Mouse (Mus musculus): ENCODE measurements around the gene Tmem198b. TPM values are rescaled to one million over a fixed set of nuclear protein-coding genes. Genes with fewer than 3 reads are reported as not detected.

Tmem198b gene
- polyA plus RNA-seq, 1 experiment from 2014 or later = 2.1 TPM

DNA sequence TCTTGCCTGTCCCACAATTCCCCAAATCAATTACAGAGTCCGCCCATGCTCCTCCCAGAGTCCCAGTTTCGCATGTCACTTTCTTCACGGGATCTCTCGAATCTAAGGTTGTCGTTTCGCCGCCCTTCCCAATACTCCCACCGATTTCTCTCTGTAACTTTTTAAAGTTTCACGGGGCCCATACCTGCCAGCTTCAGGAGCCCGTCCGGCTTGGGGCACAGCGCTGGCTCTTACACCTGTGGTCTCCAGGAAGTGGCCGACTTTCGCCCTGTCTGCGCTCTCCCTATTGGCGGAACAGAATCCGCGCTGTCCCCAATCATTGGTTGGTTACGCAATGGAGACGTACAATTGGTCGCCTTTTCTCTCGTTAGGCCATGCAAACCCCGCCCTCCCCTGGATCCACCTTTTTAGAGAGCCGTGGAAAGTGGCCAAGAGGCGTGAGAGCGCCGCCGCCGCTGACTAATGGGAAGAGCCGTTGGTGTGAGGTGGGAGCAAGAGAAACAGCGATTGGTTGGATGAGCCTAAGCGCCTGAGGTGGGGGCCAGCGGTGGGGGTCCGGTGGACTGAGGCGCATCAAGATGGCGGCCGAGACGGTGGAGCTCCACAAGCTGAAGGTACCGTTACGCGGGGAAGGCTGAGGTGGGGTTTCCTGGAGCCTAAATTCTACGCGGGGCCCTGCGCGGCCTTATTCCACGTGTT, 17.3 kb upstream of the Tmem198b start, which contains the start of gene Ormdl2:
Gene Ormdl2, minus strand, starts transcription at position 288 of the 699 bp plus-strand sequence.
- H3K9ac ChIP-seq = peak within 1 kb of the TSS; percentile 69
- H3K4me2 ChIP-seq = peak within 1 kb of the TSS; percentile 80
- no peaks in the 10 kb centered on the region for H3K9me3 ChIP-seq (replicated peaks)
- WGBS (ENCODE audit: insufficient replicate concordance) = under 1% methylated on average over 46 of the region's 46 CpGs
- peaks cover 48% of the 10 kb centered on the region for H3K36me3 ChIP-seq (replicated peaks)
- H3K4me3 ChIP-seq (replicated peaks) = peak within 1 kb of the TSS; percentile 91
- no peaks in the 10 kb centered on the region for H3K27me3 ChIP-seq
- H3K27ac ChIP-seq (replicated peaks) = peak within 1 kb of the TSS; percentile 78
- H3K4me1 ChIP-seq (replicated peaks) = peaks cover 31% of the 10 kb centered on the region
- peak; percentile 98 for ATAC-seq (ENCODE audit: insufficient read depth)

DNA sequence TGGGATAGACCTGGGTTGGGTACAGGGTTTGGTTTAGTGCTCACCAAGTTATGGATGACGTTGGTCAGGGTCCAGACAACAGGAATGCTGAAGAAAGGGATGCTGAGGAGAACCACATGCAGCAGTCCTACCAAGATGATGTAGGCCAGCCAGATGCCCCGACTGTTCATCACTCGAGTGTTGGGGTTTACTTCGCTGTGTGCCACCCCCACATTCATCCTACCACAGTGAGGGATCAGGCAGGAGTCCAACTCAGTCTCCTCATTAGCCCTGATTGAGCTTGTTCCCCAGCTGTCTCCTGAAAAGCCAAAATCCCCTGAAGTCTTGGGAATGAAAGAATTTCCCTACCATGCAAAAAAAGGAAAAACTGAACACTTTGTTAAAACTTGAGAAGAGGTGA, 16.0 kb upstream of the Tmem198b start:
- H3K27ac ChIP-seq (replicated peaks) = no peak overlapping the region
- peak overlapping the region; percentile 91 for H3K4me3 ChIP-seq (replicated peaks)
- no peak overlapping the region for H3K9ac ChIP-seq

DNA sequence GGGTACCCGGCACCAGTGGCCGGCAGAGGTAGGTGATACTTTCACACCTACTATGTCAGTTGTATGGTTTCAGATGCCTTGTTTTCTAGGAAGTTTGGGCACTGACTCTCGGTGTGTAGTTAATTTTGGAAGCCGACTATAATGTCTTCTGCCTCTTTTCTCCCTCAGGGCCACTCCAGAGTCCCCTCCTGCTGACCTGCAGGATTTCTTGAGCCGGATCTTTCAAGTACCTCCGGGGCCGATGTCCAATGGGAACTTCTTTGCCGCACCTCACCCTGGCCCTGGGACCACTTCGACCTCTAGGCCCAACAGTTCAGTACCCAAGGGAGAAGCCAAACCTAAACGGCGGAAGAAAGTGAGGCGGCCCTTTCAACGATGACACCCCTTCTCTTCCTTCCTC, 12.9 kb upstream of the Tmem198b start, which contains the start of gene Sarnp:
Gene Sarnp, plus strand, starts transcription at position 301 of the 400 bp plus-strand sequence.
- H3K9me3 ChIP-seq (replicated peaks) = no peaks in the 10 kb centered on the region
- 76% methylated on average over 13 of the region's 13 CpGs for WGBS (ENCODE audit: insufficient replicate concordance)
- ATAC-seq (ENCODE audit: insufficient read depth) = no peak
- peaks cover 16% of the 10 kb centered on the region for H3K4me1 ChIP-seq (replicated peaks)
- no peak within 1 kb of the TSS for H3K27ac ChIP-seq (replicated peaks)
- peaks cover 63% of the 10 kb centered on the region for H3K36me3 ChIP-seq (replicated peaks)
- H3K27me3 ChIP-seq = no peaks in the 10 kb centered on the region
- no peak within 1 kb of the TSS for H3K4me2 ChIP-seq
- H3K4me3 ChIP-seq (replicated peaks) = no peak within 1 kb of the TSS
- no peak within 1 kb of the TSS for H3K9ac ChIP-seq

More for the DNA sequence above, 16.0 kb upstream of the Tmem198b start:
- Histone ChIP-seq H3K36me3 (replicated peaks) (peaks cover 53% of the 10 kb centered on the region), H3K9me3 (replicated peaks) (no peaks in the 10 kb centered on the region), H3K4me1 (replicated peaks) (peaks cover 31% of the 10 kb centered on the region), H3K4me2 (peak overlapping the region; percentile 80), H3K27me3 (no peaks in the 10 kb centered on the region)
- no peak for ATAC-seq (ENCODE audit: insufficient read depth)
- 74% methylated on average over 4 of the region's 4 CpGs for WGBS (ENCODE audit: insufficient replicate concordance)

DNA sequence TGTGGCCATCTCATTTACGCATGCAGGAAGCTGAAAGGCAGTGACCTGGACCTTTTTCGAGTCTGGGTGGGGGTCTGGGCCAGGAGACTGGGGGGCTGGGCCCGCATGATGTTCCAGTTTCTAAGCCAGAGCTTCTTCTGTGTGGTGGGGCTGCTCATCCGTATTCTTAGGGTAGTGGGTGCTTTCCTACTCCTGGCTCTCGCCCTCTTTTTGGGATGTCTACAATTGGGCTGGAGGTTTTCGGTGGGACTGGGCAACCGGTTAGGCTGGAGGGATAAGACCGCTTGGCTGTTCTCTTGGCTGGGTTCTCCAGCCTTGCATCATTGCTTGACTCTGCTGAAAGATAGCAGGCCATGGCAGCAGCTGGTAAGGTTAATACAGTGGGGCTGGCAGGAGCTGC, 2.8 kb upstream of the Tmem198b start:
- H3K4me3 ChIP-seq (replicated peaks) = peak overlapping the region; percentile 78
- peaks cover 60% of the 10 kb centered on the region for H3K4me1 ChIP-seq (replicated peaks)
- H3K9me3 ChIP-seq (replicated peaks) = no peaks in the 10 kb centered on the region
- no peak overlapping the region for H3K27ac ChIP-seq (replicated peaks)
- 80% methylated on average over 8 of the region's 8 CpGs for WGBS (ENCODE audit: insufficient replicate concordance)
- peak overlapping the region; percentile 80; the same call in 1 of the 2 replicates for H3K9ac ChIP-seq
- ATAC-seq (ENCODE audit: insufficient read depth) = no peak
- H3K36me3 ChIP-seq (replicated peaks) = peaks cover 17% of the 10 kb centered on the region
- H3K27me3 ChIP-seq = peaks cover 21% of the 10 kb centered on the region
- peak overlapping the region; percentile 97 for H3K4me2 ChIP-seq

DNA sequence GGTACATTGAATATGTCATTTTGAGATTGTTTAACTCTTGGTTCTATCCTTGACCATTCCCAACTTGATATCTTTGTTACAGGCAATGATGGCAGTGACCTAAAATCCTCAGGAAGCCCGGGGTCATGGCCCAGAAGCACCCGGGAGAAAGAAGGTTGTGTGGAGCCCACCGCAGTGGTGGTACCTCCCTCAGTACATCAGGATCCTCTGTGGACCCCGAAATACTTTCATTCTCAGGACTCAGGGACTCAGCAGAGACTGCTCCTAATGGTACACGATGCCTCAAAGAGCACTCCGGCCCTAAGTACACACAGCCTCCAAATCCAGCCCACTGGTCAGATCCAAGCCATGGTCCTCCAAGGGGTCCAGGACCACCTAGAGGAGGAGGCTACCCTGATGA, 1.9 kb upstream of the Tmem198b start:
- H3K4me2 ChIP-seq = peak overlapping the region; percentile 97
- peak overlapping the region; percentile 90 for H3K27ac ChIP-seq (replicated peaks)
- H3K4me1 ChIP-seq (replicated peaks) = peaks cover 60% of the 10 kb centered on the region
- peaks cover 26% of the 10 kb centered on the region for H3K27me3 ChIP-seq
- ATAC-seq (ENCODE audit: insufficient read depth) = no peak
- peak overlapping the region; percentile 78 for H3K4me3 ChIP-seq (replicated peaks)
- H3K9me3 ChIP-seq (replicated peaks) = no peaks in the 10 kb centered on the region
- H3K36me3 ChIP-seq (replicated peaks) = peaks cover 17% of the 10 kb centered on the region
- WGBS (ENCODE audit: insufficient replicate concordance) = 56% methylated on average over 6 of the region's 6 CpGs
- peak overlapping the region; percentile 80 for H3K9ac ChIP-seq

DNA sequence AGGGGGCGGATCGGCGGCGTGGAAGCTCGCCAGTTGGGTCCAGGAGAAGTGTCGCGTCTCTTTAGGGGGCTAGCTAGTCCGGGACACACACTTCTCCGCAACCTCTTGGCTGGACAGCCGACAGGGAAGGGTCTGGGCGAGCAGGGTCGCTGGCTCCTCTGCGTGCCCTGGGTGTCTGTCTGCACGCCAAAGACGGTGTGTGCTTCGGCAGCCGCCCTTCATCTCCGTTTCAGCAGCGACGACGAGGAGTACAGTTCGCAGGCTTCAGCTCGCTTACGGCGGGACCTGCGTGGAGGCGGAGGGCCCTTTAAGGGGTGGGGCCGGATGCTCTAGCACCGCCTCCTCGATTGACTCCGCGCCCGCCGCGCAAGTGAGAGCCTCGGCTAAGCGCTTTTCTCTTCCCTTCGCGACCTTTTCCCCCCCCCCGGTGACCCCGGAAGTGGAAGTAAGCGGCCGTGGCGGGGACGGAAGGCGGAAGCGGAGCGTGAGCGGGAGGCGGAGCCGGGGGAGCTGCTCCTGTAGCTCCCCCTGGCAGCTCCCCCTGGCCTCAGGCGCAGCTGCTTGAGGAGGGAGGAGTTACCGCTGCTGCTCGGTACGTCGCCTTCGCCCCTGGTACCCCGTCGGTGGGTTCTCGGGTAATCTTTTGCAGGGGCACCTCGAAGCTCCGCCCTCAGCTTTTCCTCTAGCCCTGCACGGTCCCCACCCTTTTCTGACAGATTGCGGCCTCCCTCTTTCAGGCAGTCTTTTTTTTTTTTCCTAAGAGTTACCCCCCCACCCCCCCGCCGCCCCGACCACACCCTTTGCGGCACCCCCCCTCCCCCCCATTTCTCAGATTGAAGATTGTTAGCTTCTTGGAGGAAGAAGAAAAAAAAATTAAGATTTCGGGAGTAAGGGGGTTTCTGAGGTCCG, 1.2 kb upstream of the Tmem198b start:
- Histone ChIP-seq H3K9me3 (replicated peaks) (no peaks in the 10 kb centered on the region), H3K4me1 (replicated peaks) (peaks cover 60% of the 10 kb centered on the region), H3K4me2 (peak overlapping the region; percentile 97), H3K27ac (replicated peaks) (peak overlapping the region; percentile 90), H3K4me3 (replicated peaks) (peak overlapping the region; percentile 78), H3K27me3 (peaks cover 26% of the 10 kb centered on the region), H3K9ac (peak overlapping the region; percentile 80), H3K36me3 (replicated peaks) (peaks cover 17% of the 10 kb centered on the region)
- under 1% methylated on average over 68 of the region's 70 CpGs for WGBS (ENCODE audit: insufficient replicate concordance)
- ATAC-seq (ENCODE audit: insufficient read depth) = peak; percentile 96

DNA sequence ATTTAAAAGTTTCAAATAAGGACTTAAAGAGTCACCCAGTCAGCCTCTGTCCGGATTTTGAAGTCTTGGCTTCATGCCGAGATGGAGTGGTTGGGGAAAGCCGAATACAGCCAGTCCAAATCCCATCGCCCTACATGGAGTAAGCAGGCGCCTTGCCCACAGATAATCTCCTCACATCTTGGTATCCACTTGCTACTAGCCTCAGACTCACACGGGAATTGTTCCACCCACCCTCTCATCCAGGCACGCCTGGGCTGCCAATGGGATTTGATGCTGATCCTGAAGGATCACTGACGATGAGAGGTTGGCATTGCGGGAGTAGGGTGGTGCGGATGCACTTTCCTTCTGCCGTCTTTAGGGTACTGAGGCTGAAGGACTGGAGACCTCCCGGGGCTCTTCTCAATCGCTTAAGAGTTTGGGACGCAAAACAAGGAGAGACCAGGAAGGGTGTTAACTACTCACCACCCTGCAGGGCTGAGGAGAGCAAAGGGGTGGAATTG, 349 bp downstream of the Tmem198b start, which contains the start of gene Dnajc14:
Gene Dnajc14, plus strand, starts transcription at position 292 of the 500 bp plus-strand sequence.
- Histone ChIP-seq H3K4me2 (peak within 1 kb of the TSS; percentile 97), H3K4me1 (replicated peaks) (peaks cover 52% of the 10 kb centered on the region), H3K27ac (replicated peaks) (peak within 1 kb of the TSS; percentile 90), H3K4me3 (replicated peaks) (peak within 1 kb of the TSS; percentile 78), H3K9me3 (replicated peaks) (no peaks in the 10 kb centered on the region), H3K9ac (peak within 1 kb of the TSS; percentile 80), H3K27me3 (peaks cover 26% of the 10 kb centered on the region), H3K36me3 (replicated peaks) (peaks cover 10% of the 10 kb centered on the region)
- 2% methylated on average over 14 of the region's 14 CpGs for WGBS (ENCODE audit: insufficient replicate concordance)
- no peak for ATAC-seq (ENCODE audit: insufficient read depth)

DNA sequence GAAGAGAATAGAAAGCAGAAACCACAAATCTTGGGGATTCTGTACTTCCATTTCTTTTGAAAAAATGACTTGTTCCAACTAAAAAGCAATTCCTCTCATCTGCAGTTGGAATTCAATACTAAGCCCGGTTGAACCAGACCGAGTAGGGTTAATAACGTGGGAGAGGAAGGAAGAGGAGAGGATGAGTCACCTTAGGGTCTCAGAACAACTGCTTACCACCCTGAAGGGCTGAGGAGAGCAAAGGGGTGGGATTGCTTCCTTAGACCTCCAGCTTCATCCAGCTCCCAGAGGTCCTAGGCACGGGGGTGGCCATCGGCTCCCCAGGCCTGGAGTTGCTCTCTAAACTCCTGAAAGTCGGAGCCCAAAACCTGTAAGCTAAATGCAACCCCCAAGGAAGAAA, 809 bp downstream of the Tmem198b start:
- Histone ChIP-seq H3K9me3 (replicated peaks) (no peaks in the 10 kb centered on the region), H3K4me2 (peak overlapping the region; percentile 97), H3K27me3 (peaks cover 26% of the 10 kb centered on the region), H3K27ac (replicated peaks) (peak overlapping the region; percentile 24; the same call in 1 of the 2 replicates), H3K9ac (no peak overlapping the region), H3K4me1 (replicated peaks) (peaks cover 48% of the 10 kb centered on the region), H3K4me3 (replicated peaks) (peak overlapping the region; percentile 78), H3K36me3 (replicated peaks) (peaks cover 6% of the 10 kb centered on the region)
- no peak for ATAC-seq (ENCODE audit: insufficient read depth)
- WGBS (ENCODE audit: insufficient replicate concordance) = 11% methylated on average over 6 of the region's 6 CpGs

DNA sequence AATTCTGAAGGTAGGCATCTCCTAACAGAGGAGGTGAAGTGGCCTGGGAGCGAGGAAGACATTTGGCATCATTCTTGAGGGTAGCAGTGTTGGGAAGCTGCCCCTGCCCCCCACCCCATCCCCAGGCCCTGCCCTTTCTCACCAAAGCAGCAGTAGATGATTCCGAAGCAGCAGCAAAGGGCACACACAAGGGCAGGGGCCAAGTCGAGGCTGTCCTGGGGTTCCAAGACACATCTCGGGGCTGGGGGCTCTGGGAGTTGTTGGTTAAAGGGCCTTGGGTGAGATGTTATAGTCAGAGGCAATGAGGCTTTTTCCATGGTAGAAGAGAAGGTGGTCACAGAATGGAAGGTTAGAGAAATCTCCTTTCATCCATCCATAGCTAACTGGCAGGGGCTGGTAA, 1.2 kb downstream of the Tmem198b start:
- H3K27ac ChIP-seq (replicated peaks) = no peak overlapping the region
- H3K9me3 ChIP-seq (replicated peaks) = no peaks in the 10 kb centered on the region
- WGBS (ENCODE audit: insufficient replicate concordance) = 56% methylated on average over 4 of the region's 4 CpGs
- H3K9ac ChIP-seq = no peak overlapping the region
- H3K27me3 ChIP-seq = peaks cover 26% of the 10 kb centered on the region
- H3K36me3 ChIP-seq (replicated peaks) = peaks cover 2% of the 10 kb centered on the region; the same call in 1 of the 2 replicates
- no peak for ATAC-seq (ENCODE audit: insufficient read depth)
- peak overlapping the region; percentile 97 for H3K4me2 ChIP-seq
- peaks cover 44% of the 10 kb centered on the region for H3K4me1 ChIP-seq (replicated peaks)
- H3K4me3 ChIP-seq (replicated peaks) = no peak overlapping the region

DNA sequence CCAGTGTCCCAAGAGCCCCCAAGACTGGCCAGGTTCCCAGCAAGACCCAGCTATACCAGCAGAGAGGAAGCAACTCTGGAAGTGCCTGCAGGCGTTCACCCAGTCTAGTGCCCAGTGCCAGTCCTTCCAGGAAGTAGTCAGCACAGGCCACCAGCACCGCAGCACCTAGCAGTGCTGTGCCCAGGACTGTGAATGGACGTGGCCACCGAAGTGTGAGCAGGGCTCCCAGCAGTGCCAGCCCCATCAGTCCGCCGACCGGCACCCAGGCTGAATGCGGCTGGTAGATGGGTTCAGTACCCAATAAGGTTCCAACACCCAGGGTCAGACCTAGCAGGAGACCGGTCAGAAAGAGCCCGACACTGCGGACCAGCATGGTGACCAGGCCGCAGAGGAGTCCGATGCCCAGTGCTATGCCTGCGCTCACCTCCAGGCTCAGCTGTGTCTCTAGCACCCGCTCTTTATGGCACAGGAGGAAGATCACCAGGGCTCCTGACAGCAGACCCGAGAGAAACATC, 2.1 kb downstream of the Tmem198b start:
- no peaks in the 10 kb centered on the region for H3K9me3 ChIP-seq (replicated peaks)
- H3K4me1 ChIP-seq (replicated peaks) = peaks cover 35% of the 10 kb centered on the region
- H3K36me3 ChIP-seq (replicated peaks) = no peaks in the 10 kb centered on the region; the same call in 1 of the 2 replicates
- H3K4me2 ChIP-seq = no peak overlapping the region
- 77% methylated on average over 16 of the region's 16 CpGs for WGBS (ENCODE audit: insufficient replicate concordance)
- no peak overlapping the region for H3K9ac ChIP-seq
- no peak overlapping the region for H3K4me3 ChIP-seq (replicated peaks)
- H3K27ac ChIP-seq (replicated peaks) = no peak overlapping the region
- H3K27me3 ChIP-seq = peaks cover 26% of the 10 kb centered on the region
- no peak for ATAC-seq (ENCODE audit: insufficient read depth)
